Mouse (Mus musculus) CD4-positive, CD25-positive, alpha-beta regulatory T cell, adult 4 months (primary cell): Measurements from ENCODE around the gene Ppp1r14d. TPM values are rescaled to one million over a fixed set of nuclear protein-coding genes. Genes with fewer than 3 reads are reported as not detected.
A peak's percentile ranks its signal among the peaks of the same experiment; 100 is the strongest.

Experiments used
- ATAC-seq: one replicate; pipeline ENCODE4 v1.8.0; 2017
- polyA plus RNA-seq, 2 experiments: library from polyadenylated mRNA; unstranded; fragments of 100-300 nt; shearing (Covaris generic); gene quantifications; one replicate each; pipeline ENCODE4 v1.2.1; 2017

Gene Ppp1r14d
- polyA plus RNA-seq = not detected

GRCm38 (mm10) chr2:119229775-119230704, at the start of gene Ppp1r14d:
Ppp1r14d (minus strand) TSS chr2:119229906.
- no peak for ATAC-seq

- ATAC-seq = no peak
Observed at GRCm38 (mm10) chr2:119277810-119278209, 48.1 kb upstream of the Ppp1r14d start.

GRCm38 (mm10) chr2:119276926-119277325, 47.2 kb upstream of the Ppp1r14d start:
- ATAC-seq = no peak

- ATAC-seq = no peak
Observed at GRCm38 (mm10) chr2:119274126-119274525, 44.4 kb upstream of the Ppp1r14d start.

GRCm38 (mm10) chr2:119270643-119271331, 41.1 kb upstream of the Ppp1r14d start, which contains the start of gene Rhov:
Rhov (minus strand) TSS chr2:119271272.
- peak; percentile 79 for ATAC-seq

- no peak for ATAC-seq
Observed at GRCm38 (mm10) chr2:119270286-119270642, 40.6 kb upstream of the Ppp1r14d start.

- no peak for ATAC-seq
Observed at GRCm38 (mm10) chr2:119263813-119264212, 34.1 kb upstream of the Ppp1r14d start.

- no peak for ATAC-seq
Observed at GRCm38 (mm10) chr2:119262978-119263377, 33.3 kb upstream of the Ppp1r14d start.

GRCm38 (mm10) chr2:119261326-119261725, 31.6 kb upstream of the Ppp1r14d start:
- no peak for ATAC-seq

GRCm38 (mm10) chr2:119260518-119260917, 30.8 kb upstream of the Ppp1r14d start:
- ATAC-seq = no peak

GRCm38 (mm10) chr2:119254976-119255375, 25.3 kb upstream of the Ppp1r14d start:
- ATAC-seq = no peak

- peak; percentile 96 for ATAC-seq
Observed at GRCm38 (mm10) chr2:119250826-119251478, 21.2 kb upstream of the Ppp1r14d start.

GRCm38 (mm10) chr2:119250377-119250776, 20.7 kb upstream of the Ppp1r14d start:
- ATAC-seq = no peak

- no peak for ATAC-seq
Observed at GRCm38 (mm10) chr2:119249592-119250061, 19.9 kb upstream of the Ppp1r14d start.

GRCm38 (mm10) chr2:119247904-119248303, 18.2 kb upstream of the Ppp1r14d start:
- no peak for ATAC-seq

- ATAC-seq = no peak
Observed at GRCm38 (mm10) chr2:119245246-119245645, 15.5 kb upstream of the Ppp1r14d start.

- ATAC-seq = no peak
Observed at GRCm38 (mm10) chr2:119242548-119242947, 12.8 kb upstream of the Ppp1r14d start.

GRCm38 (mm10) chr2:119240819-119241186, 11.1 kb upstream of the Ppp1r14d start:
- no peak for ATAC-seq

- ATAC-seq = no peak
Observed at GRCm38 (mm10) chr2:119240075-119240818, 10.5 kb upstream of the Ppp1r14d start.

- no peak for ATAC-seq
Observed at GRCm38 (mm10) chr2:119238671-119239070, 9.0 kb upstream of the Ppp1r14d start.

- no peak for ATAC-seq
Observed at GRCm38 (mm10) chr2:119237871-119238220, 8.1 kb upstream of the Ppp1r14d start.

GRCm38 (mm10) chr2:119237210-119237870, 7.6 kb upstream of the Ppp1r14d start, which contains the start of gene Spint1:
Spint1 (plus strand) TSS chr2:119237362.
- ATAC-seq = peak; percentile 34
